Mouse (Mus musculus) colon, adult 2 months (tissue): ENCODE results near the gene Polrmt. TPM values are rescaled to one million over a fixed set of nuclear protein-coding genes. Genes with fewer than 3 reads are reported as not detected.

Source experiments
- polyA plus RNA-seq: library from polyadenylated mRNA; depleted of rRNA; stranded (reverse); fragments of >200 nt; gene quantifications from 2 replicates; pipeline ENCODE4 v1.2.3, GENCODE M21; 2012; rRNA removed

Gene Polrmt
- 71.0 and 77.4 TPM in 2 replicates for polyA plus RNA-seq

GRCm38 (mm10) chr10:79745898-79746773, at the start of gene Polrmt:
Gene Polrmt (minus strand): TSS chr10:79746581.

GRCm38 (mm10) chr10:79793051-79793737, 46.8 kb upstream of the Polrmt start, which contains the start of gene Palm:
Gene Palm (plus strand): TSS chr10:79793572.

GRCm38 (mm10) chr10:79790861-79791260, 44.5 kb upstream of the Polrmt start, which contains the start of gene Prss57:
Gene Prss57 (minus strand): TSS chr10:79790961.

GRCm38 (mm10) chr10:79777103-79777531, 30.7 kb upstream of the Polrmt start, which contains the start of gene Fstl3:
Gene Fstl3 (plus strand): TSS chr10:79777272.

GRCm38 (mm10) chr10:79766508-79767325, 20.3 kb upstream of the Polrmt start, which contains the start of gene Rnf126:
Gene Rnf126 (minus strand): TSS chr10:79766952.

GRCm38 (mm10) chr10:79754856-79755516, 8.6 kb upstream of the Polrmt start, which contains the start of gene Fgf22:
Gene Fgf22 (plus strand): TSS chr10:79755076.

GRCm38 (mm10) chr10:79716254-79716987, 30.0 kb downstream of the Polrmt start, which contains the start of gene Hcn2:
Gene Hcn2 (plus strand): TSS chr10:79716634.

GRCm38 (mm10) chr10:79704065-79704969, 42.1 kb downstream of the Polrmt start, which contains the start of gene Bsg:
Gene Bsg (plus strand): TSS chr10:79704491.

GRCm38 (mm10) chr10:79688720-79689119, 57.7 kb downstream of the Polrmt start, which contains the start of gene Gzmm:
Gene Gzmm (plus strand): TSS chr10:79689020.

Other genes starting within 250 kb of the Polrmt start
- 211 and 290 TPM in 2 replicates for gene Plpp2, start 212.8 kb downstream of the Polrmt start, polyA plus RNA-seq
- gene Mier2, start 191.4 kb downstream of the Polrmt start, polyA plus RNA-seq: 105 and 110 TPM in 2 replicates
- not detected in 2 replicates for gene Theg, start 159.2 kb downstream of the Polrmt start, polyA plus RNA-seq
- gene C2cd4c, start 132.6 kb downstream of the Polrmt start, polyA plus RNA-seq: 2.9 and 3.5 TPM in 2 replicates
- gene Shc2, start 108.7 kb downstream of the Polrmt start, polyA plus RNA-seq: 4.8 and 5.3 TPM in 2 replicates
- gene Odf3l2, start 100.8 kb downstream of the Polrmt start, polyA plus RNA-seq: not detected in 2 replicates
- gene Madcam1, start 82.0 kb downstream of the Polrmt start, polyA plus RNA-seq: 6.3 and 9.1 TPM in 2 replicates
- 105 and 121 TPM in 2 replicates for gene Tpgs1, start 77.2 kb downstream of the Polrmt start, polyA plus RNA-seq
- gene Cdc34, start 64.4 kb downstream of the Polrmt start, polyA plus RNA-seq: 155 and 246 TPM in 2 replicates
- gene Gzmm, start 57.6 kb downstream of the Polrmt start, polyA plus RNA-seq: 0.47 and 0.66 TPM in 2 replicates
- 1,066 and 1,188 TPM in 2 replicates for gene Bsg, start 42.1 kb downstream of the Polrmt start, polyA plus RNA-seq
- gene Hcn2, start 29.9 kb downstream of the Polrmt start, polyA plus RNA-seq: 23.7 and 26.9 TPM in 2 replicates
- gene Fgf22, start 8.5 kb upstream of the Polrmt start, polyA plus RNA-seq: 0.13 TPM in 1 of 2 replicates, not detected in the other
- 192 and 253 TPM in 2 replicates for gene Rnf126, start 20.4 kb upstream of the Polrmt start, polyA plus RNA-seq
- 42.9 and 43.6 TPM in 2 replicates for gene Fstl3, start 30.7 kb upstream of the Polrmt start, polyA plus RNA-seq
- 0.06 and 0.23 TPM in 2 replicates for gene Prss57, start 44.4 kb upstream of the Polrmt start, polyA plus RNA-seq
- 35.1 and 37.1 TPM in 2 replicates for gene Palm, start 47.0 kb upstream of the Polrmt start, polyA plus RNA-seq
- gene Misp, start 74.4 kb upstream of the Polrmt start, polyA plus RNA-seq: 267 and 317 TPM in 2 replicates
- 273 and 314 TPM in 2 replicates for gene Ptbp1, start 107.8 kb upstream of the Polrmt start, polyA plus RNA-seq
- 2.2 and 2.6 TPM in 2 replicates for gene Prtn3, start 127.9 kb upstream of the Polrmt start, polyA plus RNA-seq
- gene Plppr3, start 128.1 kb upstream of the Polrmt start, polyA plus RNA-seq: 4.2 and 6.4 TPM in 2 replicates
- 0.15 TPM in 1 of 2 replicates, not detected in the other for gene Elane, start 139.7 kb upstream of the Polrmt start, polyA plus RNA-seq
- gene Cfd, start 144.3 kb upstream of the Polrmt start, polyA plus RNA-seq: 295 and 596 TPM in 2 replicates
- gene Med16, start 162.3 kb upstream of the Polrmt start, polyA plus RNA-seq: 82.9 and 84.0 TPM in 2 replicates
- gene Gm26602, start 164.3 kb upstream of the Polrmt start, polyA plus RNA-seq: not detected in 2 replicates
- 9.5 and 12.7 TPM in 2 replicates for gene Kiss1r, start 170.4 kb upstream of the Polrmt start, polyA plus RNA-seq
- gene R3hdm4, start 174.6 kb upstream of the Polrmt start, polyA plus RNA-seq: 358 and 384 TPM in 2 replicates
- 7.1 and 9.2 TPM in 2 replicates for gene Arid3a, start 180.5 kb upstream of the Polrmt start, polyA plus RNA-seq
- gene Wdr18, start 213.6 kb upstream of the Polrmt start, polyA plus RNA-seq: 43.3 and 45.7 TPM in 2 replicates
- not detected in 2 replicates for gene Grin3b, start 224.1 kb upstream of the Polrmt start, polyA plus RNA-seq
- 384 and 485 TPM in 2 replicates for gene Tmem259, start 237.7 kb upstream of the Polrmt start, polyA plus RNA-seq
- 79.8 and 98.8 TPM in 2 replicates for gene Cnn2, start 242.0 kb upstream of the Polrmt start, polyA plus RNA-seq
- 40.3 and 43.6 TPM in 2 replicates for gene Abca7, start 249.9 kb upstream of the Polrmt start, polyA plus RNA-seq